Mouse (Mus musculus) embryo, embryonic 10.5 days (tissue): ENCODE data around the gene Ces1e.
"Not testable (repeated sequence)": the region's sequence is repeated elsewhere in the genome, so short reads cannot be mapped to it uniquely, and the experiment has no call there.

Experiments used
- DNase-seq: peaks from one replicate; pipeline ENCODE4 v3.0.0-alpha.2; 2015; ENCODE audit warnings: low spot score

Gene Ces1e

GRCm38 (mm10) chr8:93229446-93229845 lies at the start of gene Ces1e:
Gene Ces1e (minus strand): TSS chr8:93229619.
- no peak for DNase-seq

- no peak for DNase-seq
Observed at GRCm38 (mm10) chr8:93278176-93278805, 48.9 kb upstream of the Ces1e start.

DNA sequence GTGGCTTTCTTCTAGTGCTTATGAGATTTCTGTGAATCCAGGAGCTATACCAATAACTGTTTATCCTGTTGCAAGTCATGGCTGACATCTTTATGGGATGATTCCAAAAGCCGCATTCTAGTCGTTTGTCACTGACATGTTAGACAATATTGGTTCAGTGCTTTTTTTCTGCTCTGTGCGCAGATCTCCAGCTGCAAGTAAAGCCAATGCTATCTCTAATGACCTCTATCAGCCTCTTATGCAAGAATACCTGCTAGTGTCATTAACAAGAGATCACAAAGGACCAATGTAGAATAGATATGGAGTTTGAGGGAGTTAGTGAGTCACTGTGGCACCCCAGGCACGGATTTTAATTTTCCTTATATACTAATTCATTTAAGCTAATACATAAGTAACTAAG lies 45.2 kb upstream of the Ces1e start:
- no peak for DNase-seq

DNA sequence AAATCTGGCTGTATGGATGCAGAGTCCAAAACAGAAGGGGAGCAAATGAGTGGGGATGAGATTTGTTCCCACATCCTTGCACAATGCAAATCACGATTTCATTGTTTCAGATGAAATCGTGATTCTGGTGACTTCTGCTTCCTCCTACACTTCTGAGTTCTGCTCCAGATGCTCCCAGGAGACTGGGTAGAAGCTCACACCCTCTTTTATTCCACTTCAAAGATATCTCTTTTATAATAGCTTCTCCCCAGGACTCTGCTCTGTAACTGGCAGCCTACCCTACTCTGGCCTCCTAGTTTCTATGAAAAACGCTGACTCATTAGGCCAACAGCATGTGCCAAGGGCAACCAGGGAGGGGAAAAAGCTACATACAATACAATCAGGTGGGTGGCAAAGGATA lies 43.9 kb upstream of the Ces1e start:
- DNase-seq = no peak

DNA sequence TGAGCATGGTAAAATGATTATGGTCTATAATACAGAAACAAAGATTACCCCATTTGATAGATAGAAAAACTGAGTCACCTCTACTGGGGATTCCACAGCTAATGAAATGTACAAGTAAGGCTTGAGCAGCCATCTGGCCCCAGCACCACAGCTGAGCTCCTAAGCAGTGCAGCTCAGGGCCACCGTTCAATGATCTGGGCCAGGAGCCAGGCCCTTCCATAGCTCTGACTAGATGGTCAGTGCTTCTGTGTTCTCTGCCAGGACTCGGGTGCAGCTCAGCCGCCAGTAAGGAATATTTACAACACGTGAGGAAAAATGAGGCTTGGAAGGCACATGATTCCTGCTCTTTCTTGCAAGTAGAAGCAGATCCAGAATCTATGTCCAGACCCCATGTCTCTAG lies 43.3 kb upstream of the Ces1e start:
- no peak for DNase-seq

- DNase-seq = no peak
Observed at GRCm38 (mm10) chr8:93261436-93261835, 32.0 kb upstream of the Ces1e start.

DNA sequence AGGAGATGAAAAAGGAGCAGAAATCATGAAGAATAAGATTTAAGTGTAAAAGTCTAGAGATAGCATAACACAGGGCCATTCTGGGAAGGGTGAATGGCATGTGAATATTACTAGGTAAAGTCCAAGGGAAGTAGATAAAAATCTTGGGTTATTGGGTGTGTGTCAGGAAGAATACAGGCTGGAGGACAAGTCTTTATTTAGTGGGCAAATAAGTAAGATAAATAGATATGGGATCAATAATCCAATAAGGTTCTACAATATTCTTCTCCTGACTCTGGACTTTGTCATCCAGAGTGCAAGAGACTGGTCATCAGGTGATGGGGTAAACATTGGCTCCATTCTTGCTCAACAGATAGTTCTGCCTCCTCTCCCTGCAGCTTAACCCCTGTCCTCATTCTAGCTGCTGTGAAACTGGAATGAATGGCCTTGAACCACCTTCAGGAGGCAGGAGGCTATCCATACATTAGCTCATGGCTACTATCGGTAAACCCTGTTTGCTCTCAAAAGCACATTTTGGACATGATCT lies 23.0 kb upstream of the Ces1e start:
- DNase-seq = no peak

DNA sequence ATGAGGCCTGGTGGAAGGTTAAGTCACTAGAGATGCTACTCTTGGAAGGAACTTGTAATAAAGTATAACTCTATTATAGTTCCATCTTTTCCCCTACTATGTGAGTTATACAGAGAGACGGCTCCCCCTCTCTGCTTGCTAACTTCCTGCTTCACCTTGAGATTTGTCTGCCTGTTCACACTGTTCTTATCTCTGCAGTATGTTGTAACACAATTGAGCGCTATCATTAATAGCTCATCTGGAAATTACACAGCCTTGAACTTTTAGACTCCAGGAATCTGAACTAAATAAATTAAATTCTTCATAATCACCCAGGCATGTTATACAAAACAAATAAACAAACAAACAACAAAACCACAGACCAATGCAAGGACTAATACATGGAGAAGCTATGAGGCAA lies 16.6 kb upstream of the Ces1e start:
- DNase-seq = no peak

GRCm38 (mm10) chr8:93239884-93240283 lies 10.5 kb upstream of the Ces1e start:
- no peak for DNase-seq

- DNase-seq = no peak
Observed at GRCm38 (mm10) chr8:93235681-93236080, 6.3 kb upstream of the Ces1e start.

DNA sequence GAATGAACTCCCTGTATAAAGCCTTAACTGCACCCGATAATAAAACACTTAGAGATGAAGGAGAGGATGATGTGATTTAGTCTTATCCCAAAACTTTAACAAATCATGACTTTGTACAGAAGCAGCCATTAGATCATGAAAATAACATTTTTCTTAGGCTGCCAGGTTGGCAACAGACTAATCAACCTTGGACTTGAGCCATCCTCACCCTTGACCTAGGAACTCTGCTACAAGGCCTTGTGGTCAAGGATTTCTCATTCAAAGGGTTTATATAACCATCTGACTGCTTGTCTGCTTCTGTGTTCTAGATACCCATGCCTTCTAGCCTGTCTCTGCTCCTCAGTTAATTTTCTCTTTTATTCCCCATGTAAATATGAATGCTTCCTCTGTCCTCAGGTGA lies 5.3 kb upstream of the Ces1e start:
- DNase-seq = no peak

- DNase-seq = no peak
Observed at GRCm38 (mm10) chr8:93234068-93234467, 4.6 kb upstream of the Ces1e start.

- no peak for DNase-seq
Observed at GRCm38 (mm10) chr8:93228673-93229370, 597 bp downstream of the Ces1e start.

GRCm38 (mm10) chr8:93226471-93226870 lies 2.9 kb downstream of the Ces1e start:
- DNase-seq = not testable (repeated sequence)

DNA sequence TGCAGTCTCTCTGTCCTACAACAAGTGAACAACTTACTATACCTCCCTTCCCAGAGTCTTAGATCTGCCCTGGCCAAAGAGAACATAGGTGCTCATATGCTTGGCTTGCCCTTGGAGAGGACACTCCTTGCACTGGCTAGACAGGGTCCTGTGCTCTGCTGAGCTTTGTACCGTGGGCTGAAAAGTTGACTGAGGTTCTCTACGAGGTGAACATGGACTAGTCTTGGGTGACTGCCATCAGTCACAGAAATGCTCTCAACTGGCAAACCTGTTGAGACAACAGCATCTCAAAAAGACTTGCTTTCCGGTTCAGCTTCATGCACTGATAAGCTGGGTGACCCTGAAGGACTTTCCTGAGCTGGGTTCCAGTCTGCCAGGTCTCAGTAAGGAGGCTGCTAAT lies 7.5 kb downstream of the Ces1e start:
- DNase-seq = no peak

DNA sequence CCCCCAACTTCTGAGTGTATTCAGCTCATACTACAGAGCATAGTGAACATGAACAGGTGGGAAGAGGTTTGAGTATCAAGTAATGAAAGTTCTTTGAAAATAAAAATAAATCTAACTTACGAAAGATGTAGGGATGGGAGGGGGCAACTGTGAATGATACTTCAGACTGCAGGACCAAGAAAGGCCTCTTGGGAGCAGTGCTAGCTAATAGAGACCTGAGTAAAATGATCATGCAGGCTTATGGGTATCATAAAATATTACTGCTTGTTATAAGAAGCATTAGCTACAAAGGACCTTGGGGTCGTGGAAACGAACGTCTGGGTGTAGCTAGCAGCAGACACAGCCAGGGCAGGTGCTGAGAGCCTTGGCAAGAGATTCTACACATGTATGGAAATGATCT lies 11.6 kb downstream of the Ces1e start:
- no peak for DNase-seq

DNA sequence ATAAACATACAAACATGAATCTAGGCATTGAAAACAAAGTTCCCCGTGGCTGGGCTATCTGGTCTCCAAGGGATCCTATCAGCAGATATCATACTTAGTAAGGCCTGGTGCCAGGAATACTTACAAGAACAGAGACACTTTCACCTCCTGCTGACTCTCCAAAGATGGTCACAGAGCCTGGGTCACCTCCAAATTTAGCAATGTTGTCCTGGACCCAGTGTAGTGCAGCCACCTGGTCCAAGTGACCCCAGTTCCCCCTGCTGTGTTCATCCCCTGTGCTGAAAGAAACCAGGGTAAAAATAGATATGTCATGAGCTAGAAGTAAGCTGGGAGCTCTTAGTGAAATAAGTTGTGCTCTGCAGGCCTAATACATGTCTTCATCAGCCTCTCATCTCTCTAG lies 12.0 kb downstream of the Ces1e start:
- no peak for DNase-seq

- no peak for DNase-seq
Observed at GRCm38 (mm10) chr8:93211091-93211490, 18.3 kb downstream of the Ces1e start.

DNA sequence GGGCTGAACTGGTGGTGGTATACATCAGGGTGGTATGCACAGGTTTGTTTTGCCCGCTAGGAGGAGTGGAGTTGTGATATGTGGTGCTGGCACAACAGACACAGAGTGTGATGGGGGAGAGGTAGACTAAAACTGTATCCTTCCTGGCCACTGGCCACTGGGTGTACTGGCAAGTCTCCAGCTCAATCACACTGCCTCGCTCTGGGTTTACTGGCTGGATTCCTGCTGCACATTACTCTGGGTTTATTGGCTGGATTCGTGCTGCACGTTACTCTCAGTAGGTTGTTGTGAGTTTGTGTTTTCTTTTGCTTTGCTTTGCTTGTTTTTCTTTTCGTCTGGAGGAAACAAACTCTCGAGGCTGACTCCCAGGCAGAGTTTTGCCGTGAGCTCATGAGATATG lies 30.3 kb downstream of the Ces1e start:
- not testable (repeated sequence) for DNase-seq

GRCm38 (mm10) chr8:93197685-93198525 lies 31.5 kb downstream of the Ces1e start, which contains the start of gene Ces1d:
Gene Ces1d (minus strand): TSS chr8:93197838.
- peak; percentile 4 for DNase-seq

- no peak for DNase-seq
Observed at GRCm38 (mm10) chr8:93196436-93196835, 33.0 kb downstream of the Ces1e start.

GRCm38 (mm10) chr8:93180581-93181129 lies 48.8 kb downstream of the Ces1e start:
- no peak for DNase-seq
